Mouse (Mus musculus) hindbrain, embryonic 10.5 days (tissue): ENCODE data around the gene Spz1. TPM values are rescaled to one million over a fixed set of nuclear protein-coding genes. Genes with fewer than 3 reads are reported as not detected.
"Not testable (repeated sequence)": the region's sequence is repeated elsewhere in the genome, so short reads cannot be mapped to it uniquely, and the experiment has no call there.

Experiments
- DNase-seq: peaks from one replicate; pipeline ENCODE4 v3.0.0-alpha.2; 2017; ENCODE audit warnings: low spot score
- H3K27ac ChIP-seq: fragments of 300-500 bp; sonication (generic); 2 replicates; pipeline ENCODE4 v1.5.1; 2016; ENCODE audit warnings: mild to moderate bottlenecking, moderate library complexity
- H3K27me3 ChIP-seq: fragments of 300-500 bp; sonication (generic); 2 replicates; pipeline ENCODE4 v1.6.1; 2016; ENCODE audit warnings: mild to moderate bottlenecking; ENCODE audit not compliant: poor library complexity, insufficient read depth, severe bottlenecking
- H3K36me3 ChIP-seq: fragments of 300-500 bp; sonication (generic); 2 replicates; pipeline ENCODE4 v1.6.1; 2016; ENCODE audit warnings: mild to moderate bottlenecking, moderate library complexity
- H3K4me1 ChIP-seq: fragments of 300-500 bp; sonication (generic); replicated peaks from 2 replicates; pipeline ENCODE4 v1.6.1; 2016; ENCODE audit warnings: mild to moderate bottlenecking
- H3K4me3 ChIP-seq: fragments of 300-500 bp; sonication (generic); 2 replicates; pipeline ENCODE4 v1.5.1; 2016; ENCODE audit warnings: mild to moderate bottlenecking, moderate library complexity
- H3K9me3 ChIP-seq: fragments of 300-500 bp; sonication (generic); 2 replicates; pipeline ENCODE4 v1.6.1; 2016; ENCODE audit warnings: mild to moderate bottlenecking, moderate library complexity
- WGBS: fragments of 180-500 bp; shearing (Covaris S2); methylation state at CpG from one replicate; pipeline ENCODE4 v1.1.7; 2016; 5-methylcytosine and 5-hydroxymethylcytosine counted together
- polyA plus RNA-seq: library from polyadenylated mRNA; unstranded; fragments of >200 nt; fragmentation: Nextera tagmentation; extraction: Ambion mirVana; gene quantifications from 2 replicates; pipeline ENCODE4 v1.2.1, GENCODE M21; 2016

Gene Spz1
- not detected in 2 replicates for polyA plus RNA-seq

DNA sequence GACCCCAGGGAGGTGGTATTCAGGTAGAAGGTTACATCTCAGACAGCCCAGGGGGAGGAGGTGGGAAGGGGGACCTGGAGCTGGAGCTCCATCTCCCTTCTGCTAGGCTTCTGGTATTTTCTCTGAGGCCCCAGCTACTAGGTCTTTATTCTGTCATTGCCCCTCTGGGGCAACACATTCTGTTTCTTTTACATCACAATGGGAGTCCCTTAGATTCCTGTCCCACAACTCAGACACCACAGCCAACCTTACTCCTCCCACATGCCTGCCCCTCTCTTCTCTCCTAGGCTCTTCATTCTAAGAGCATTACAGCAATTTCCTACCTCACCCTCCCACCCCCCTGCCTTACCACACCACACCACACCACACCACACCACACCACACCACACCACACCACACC is at the start of gene Spz1:
Spz1 (minus strand) TSS at position 101 of the 400 bp plus-strand sequence.
- H3K4me1 ChIP-seq: peaks cover 20% of the 10 kb centered on the region
- H3K27me3 ChIP-seq: no peaks in the 10 kb centered on the region
- no peak within 1 kb of the TSS for H3K4me3 ChIP-seq
- no peak within 1 kb of the TSS for H3K27ac ChIP-seq
- H3K36me3 ChIP-seq: no peaks in the 10 kb centered on the region
- DNase-seq: no peak
- no peaks in the 10 kb centered on the region for H3K9me3 ChIP-seq

DNA sequence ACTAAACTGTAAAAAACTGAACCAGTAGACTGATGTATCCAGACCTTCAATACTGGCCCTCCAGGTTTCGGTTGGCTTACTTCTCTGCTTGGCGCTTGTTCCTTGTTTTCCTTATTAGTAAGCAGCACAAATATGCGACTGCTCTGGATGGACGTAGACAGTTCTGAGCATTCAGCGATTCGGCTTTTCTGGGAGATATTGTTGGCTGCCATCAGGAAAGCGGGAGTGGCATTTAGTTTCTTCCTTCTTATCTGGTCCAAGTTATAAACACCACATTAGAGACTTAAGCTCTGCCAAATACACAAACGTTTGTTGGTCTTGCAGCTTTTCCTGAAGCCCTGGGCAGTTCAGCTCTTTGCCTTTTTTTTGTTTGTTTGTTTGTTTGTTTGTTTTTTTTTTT is 40.5 kb upstream of the Spz1 start:
- H3K27ac ChIP-seq: no peak overlapping the region
- 94% methylated on average over 8 of the region's 8 CpGs for WGBS
- no peaks in the 10 kb centered on the region for H3K36me3 ChIP-seq
- H3K27me3 ChIP-seq: peaks cover 14% of the 10 kb centered on the region; the same call in 1 of the 2 replicates
- H3K4me1 ChIP-seq: peaks cover 10% of the 10 kb centered on the region
- no peak for DNase-seq
- H3K9me3 ChIP-seq: no peaks in the 10 kb centered on the region
- H3K4me3 ChIP-seq: no peak overlapping the region

DNA sequence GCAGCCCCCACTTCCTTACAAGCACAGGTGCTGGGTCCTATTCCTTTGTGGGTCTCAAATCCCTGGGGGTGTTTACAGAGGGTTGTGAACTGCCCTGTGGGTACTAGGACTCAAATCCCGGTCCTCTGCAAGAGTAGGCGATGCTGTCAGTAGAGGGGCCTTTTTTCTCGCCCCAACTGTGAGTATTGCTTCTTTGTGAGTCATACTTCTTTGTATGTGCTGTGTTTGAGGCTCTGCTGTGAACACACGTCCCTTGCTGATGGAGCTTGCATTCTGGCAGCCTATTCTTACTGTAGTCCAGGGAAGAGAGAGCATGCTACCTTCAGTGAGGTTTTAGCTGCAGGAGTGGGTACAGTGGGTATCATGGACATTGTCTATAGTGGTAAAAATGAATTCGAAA is 39.2 kb upstream of the Spz1 start:
- no peaks in the 10 kb centered on the region for H3K36me3 ChIP-seq
- 85% methylated on average over 5 of the region's 5 CpGs for WGBS
- no peaks in the 10 kb centered on the region for H3K9me3 ChIP-seq
- no peak overlapping the region for H3K27ac ChIP-seq
- H3K4me1 ChIP-seq: peaks cover 18% of the 10 kb centered on the region
- peaks cover 14% of the 10 kb centered on the region; the same call in 1 of the 2 replicates for H3K27me3 ChIP-seq
- no peak for DNase-seq
- no peak overlapping the region for H3K4me3 ChIP-seq

DNA sequence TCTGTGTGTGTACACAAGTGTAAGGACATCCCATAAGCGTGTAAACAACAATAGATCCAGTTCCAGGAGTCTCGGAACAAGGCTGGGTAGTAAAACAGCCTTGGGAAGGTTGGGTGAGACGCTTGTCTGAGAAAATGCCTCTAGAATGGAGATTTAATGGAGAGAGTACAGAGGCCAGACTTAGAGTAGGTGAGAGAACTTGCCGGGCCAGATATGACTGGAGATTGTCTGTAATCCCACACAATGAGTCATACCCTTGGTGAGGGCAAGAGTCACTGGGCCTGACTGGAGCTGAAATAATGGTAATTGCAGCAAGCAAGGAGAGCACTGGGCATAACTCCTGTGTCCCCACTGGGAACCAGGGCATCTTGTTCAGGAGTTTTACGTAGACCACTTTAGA is 37.1 kb upstream of the Spz1 start:
- H3K27me3 ChIP-seq: peaks cover 14% of the 10 kb centered on the region; the same call in 1 of the 2 replicates
- WGBS: 84% methylated on average over 5 of the region's 5 CpGs
- no peak overlapping the region for H3K4me3 ChIP-seq
- no peaks in the 10 kb centered on the region for H3K9me3 ChIP-seq
- no peak for DNase-seq
- H3K27ac ChIP-seq: no peak overlapping the region
- no peaks in the 10 kb centered on the region for H3K36me3 ChIP-seq
- H3K4me1 ChIP-seq: peaks cover 28% of the 10 kb centered on the region

DNA sequence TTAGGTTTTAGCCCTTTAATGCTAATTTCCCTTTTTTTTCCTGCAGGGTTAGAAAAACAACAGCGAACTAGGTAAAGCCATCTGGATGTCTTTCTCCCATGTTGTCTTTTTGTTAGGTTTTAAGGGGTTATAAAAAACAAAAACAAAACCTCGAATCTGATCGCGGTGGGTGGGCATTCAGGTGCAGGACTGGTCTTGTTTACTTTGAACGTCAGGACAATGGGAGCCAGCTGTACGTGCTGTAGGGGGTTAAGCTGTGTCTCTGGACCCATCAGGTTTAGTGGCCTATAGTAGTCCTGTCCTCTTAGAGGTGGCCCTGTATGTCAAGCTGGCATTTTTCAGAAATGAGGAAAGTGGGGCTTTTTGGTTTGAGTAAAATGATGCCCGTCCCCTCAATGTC is 35.9 kb upstream of the Spz1 start:
- peaks cover 14% of the 10 kb centered on the region; the same call in 1 of the 2 replicates for H3K27me3 ChIP-seq
- peak overlapping the region; percentile 91 for H3K27ac ChIP-seq
- WGBS: 5% methylated on average over 7 of the region's 7 CpGs
- peak overlapping the region; percentile 77 for H3K4me3 ChIP-seq
- DNase-seq: peak; percentile 18
- no peaks in the 10 kb centered on the region for H3K9me3 ChIP-seq
- H3K4me1 ChIP-seq: peaks cover 28% of the 10 kb centered on the region
- H3K36me3 ChIP-seq: no peaks in the 10 kb centered on the region

DNA sequence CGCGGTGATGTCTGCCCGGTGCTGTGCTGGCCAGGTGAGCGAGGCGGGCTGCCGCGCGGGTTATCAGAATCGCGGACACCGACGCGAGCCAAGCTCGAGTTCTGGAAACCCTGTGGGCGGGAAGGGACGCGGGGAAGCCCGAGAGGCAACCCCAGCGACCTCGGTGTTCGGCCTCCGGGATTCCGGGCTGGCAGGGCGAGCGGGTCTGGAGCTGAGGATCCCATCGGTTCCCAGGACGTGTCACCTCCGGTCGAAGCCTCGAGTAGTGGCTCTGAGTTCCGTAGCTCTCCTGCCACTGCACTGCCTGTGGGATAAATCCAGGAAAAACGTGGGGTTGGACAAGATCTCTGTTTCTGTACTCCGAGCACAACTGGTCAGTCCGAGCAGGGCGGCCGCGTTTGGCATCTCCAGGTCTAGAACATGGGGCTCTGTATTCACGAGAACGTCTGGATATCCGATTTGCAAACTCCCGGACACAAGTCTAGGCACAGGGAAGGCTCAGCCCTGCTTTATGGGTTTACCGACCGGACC is 35.3 kb upstream of the Spz1 start:
- H3K4me3 ChIP-seq: peak overlapping the region; percentile 77
- H3K27me3 ChIP-seq: peaks cover 14% of the 10 kb centered on the region; the same call in 1 of the 2 replicates
- H3K27ac ChIP-seq: peak overlapping the region; percentile 91
- peaks cover 28% of the 10 kb centered on the region for H3K4me1 ChIP-seq
- under 1% methylated on average over 43 of the region's 43 CpGs for WGBS
- no peak for DNase-seq
- no peaks in the 10 kb centered on the region for H3K9me3 ChIP-seq
- no peaks in the 10 kb centered on the region for H3K36me3 ChIP-seq

DNA sequence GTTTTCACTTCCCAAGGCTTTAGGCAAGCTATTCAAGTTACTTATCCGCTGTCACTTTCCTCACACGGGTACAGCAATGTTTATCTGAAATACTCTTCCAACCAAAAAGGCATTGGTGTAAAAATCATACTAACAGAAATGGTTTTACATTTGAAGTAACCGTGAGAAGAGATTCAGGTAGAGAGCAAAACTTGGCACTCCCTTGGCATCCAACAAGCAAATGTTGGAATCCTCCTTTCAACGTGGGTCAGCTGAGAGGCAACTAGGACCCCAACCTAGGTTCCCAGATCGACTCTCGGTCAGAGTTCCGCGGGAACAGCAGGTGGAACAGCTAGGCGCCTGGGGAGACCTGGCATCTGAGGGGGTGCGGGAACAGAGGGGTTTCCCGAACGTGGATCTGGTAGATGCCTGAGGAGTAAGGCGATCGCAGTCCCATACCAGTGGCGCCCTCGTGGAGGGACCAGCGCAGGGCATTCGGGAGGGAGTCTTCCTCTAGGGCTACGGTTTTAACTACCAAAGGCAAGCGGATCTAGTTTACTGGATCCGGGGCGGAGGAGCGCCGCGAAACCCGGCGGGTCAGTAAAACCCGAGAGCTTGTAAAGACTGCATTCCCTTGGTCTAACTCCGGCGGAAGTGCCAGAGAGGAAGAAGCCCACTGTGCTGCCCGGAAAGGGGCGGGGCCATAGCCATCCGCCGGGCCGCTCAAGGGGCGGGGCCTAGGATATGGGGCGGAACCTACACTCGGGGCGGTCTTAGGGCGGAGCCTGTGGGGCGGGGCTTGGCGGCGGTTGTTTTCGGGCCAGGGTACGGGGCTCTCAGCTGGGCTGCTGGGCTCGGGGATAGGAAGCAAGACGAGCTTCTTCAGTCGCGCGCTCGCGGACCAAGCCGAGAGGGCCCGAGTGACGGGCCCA is 34.6 kb upstream of the Spz1 start, which contains the start of gene Serinc5:
Serinc5 (plus strand) TSS at position 781 of the 911 bp plus-strand sequence.
- DNase-seq: peak; percentile 98
- H3K4me3 ChIP-seq: peak within 1 kb of the TSS; percentile 77
- H3K27me3 ChIP-seq: peaks cover 14% of the 10 kb centered on the region; the same call in 1 of the 2 replicates
- no peaks in the 10 kb centered on the region for H3K9me3 ChIP-seq
- H3K36me3 ChIP-seq: no peaks in the 10 kb centered on the region
- peaks cover 28% of the 10 kb centered on the region for H3K4me1 ChIP-seq
- under 1% methylated on average over 55 of the region's 55 CpGs for WGBS
- H3K27ac ChIP-seq: peak within 1 kb of the TSS; percentile 91

DNA sequence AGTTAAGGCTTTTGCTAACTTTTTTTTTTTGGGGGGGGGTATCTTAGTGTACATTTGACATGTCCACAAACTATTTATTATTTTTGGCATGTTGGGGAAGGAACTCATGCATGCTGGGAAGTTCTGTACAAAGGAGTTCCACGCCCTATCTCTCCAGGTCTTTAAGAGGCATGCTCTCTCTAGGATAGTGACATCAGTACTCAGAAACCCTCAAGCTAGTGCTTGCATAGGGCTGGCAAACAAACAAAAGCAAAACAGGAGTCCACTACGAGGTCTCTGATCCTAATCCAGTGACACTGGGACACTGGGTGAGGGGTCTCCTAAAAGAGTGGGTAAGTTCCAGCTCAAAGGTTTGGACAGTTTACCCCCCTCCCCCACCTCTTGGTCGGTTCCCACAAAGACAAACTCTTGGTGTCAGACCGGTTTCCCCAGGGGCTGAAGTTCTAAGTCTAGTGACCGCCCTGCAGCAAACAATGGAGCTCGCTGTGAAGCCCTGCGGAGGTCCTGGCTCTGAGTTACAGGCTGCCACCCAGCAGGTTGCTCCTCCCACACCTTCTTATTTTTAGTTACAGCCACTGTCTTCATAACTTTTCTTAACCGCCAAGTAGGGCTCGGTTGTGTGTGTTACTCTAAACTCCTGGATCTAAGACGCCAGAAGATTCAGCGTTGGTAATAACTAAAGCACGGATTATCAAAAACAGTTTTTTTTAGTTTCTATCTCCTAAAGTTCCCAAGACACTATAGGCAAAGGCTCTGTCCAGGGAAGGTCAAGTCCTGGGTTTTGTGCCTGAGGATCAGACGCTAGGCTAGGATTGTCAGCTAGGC is 33.7 kb upstream of the Spz1 start:
- peak overlapping the region; percentile 77 for H3K4me3 ChIP-seq
- H3K27me3 ChIP-seq: peaks cover 14% of the 10 kb centered on the region; the same call in 1 of the 2 replicates
- H3K36me3 ChIP-seq: no peaks in the 10 kb centered on the region
- WGBS: 10% methylated on average over 13 of the region's 13 CpGs
- peak overlapping the region; percentile 91 for H3K27ac ChIP-seq
- H3K9me3 ChIP-seq: no peaks in the 10 kb centered on the region
- H3K4me1 ChIP-seq: peaks cover 28% of the 10 kb centered on the region
- DNase-seq: peak; percentile 35

DNA sequence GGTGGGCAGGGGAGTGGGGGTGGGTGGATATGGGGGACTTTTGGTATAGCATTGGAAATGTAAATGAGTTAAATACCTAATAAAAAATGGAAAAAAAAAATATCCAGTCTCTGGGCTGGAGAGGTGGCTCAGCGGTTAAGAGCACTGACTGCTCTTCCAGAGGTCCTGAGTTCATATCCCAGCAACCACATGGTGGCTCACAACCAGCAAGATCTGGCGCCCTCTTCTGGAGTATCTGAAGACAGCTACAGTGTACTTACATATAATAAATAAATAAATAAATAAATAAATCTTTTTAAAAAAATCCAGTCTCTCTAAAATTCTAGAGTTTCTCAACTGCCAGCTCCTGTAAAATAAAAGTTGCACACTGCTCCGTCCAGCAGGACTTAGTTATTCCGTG is 29.3 kb upstream of the Spz1 start:
- not testable (repeated sequence) for DNase-seq, H3K9me3 ChIP-seq, H3K27ac ChIP-seq, H3K4me3 ChIP-seq, H3K36me3 ChIP-seq, H3K27me3 ChIP-seq
- 88% methylated on average over 4 of the region's 4 CpGs for WGBS
- H3K4me1 ChIP-seq: peaks cover 10% of the 10 kb centered on the region

DNA sequence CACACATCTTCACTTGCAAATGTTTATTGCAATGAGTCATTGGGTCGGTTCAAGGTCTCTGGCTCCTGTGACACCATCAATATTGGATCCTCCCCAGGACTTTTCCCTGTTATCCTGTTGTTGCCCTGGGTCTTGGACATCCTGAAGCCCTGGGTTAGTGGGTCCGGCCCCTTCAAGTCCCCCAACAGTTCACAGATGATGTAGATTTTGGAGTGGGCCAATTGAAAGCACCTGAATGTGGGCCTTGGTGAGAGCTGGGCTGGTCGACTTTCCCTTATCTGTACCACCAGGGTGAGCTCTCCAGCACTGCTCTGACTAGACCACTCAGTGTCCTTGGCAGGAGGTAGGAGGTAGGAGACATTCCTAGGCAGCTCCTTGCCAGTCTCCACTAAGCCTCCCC is 19.5 kb upstream of the Spz1 start:
- WGBS: 67% methylated on average over 3 of the region's 3 CpGs
- H3K4me3 ChIP-seq: no peak overlapping the region
- no peaks in the 10 kb centered on the region for H3K9me3 ChIP-seq
- H3K4me1 ChIP-seq: peaks cover 45% of the 10 kb centered on the region
- H3K27me3 ChIP-seq: peaks cover 17% of the 10 kb centered on the region; the same call in 1 of the 2 replicates
- no peak for DNase-seq
- H3K27ac ChIP-seq: peak overlapping the region; percentile 13; the same call in 1 of the 2 replicates
- no peaks in the 10 kb centered on the region for H3K36me3 ChIP-seq

DNA sequence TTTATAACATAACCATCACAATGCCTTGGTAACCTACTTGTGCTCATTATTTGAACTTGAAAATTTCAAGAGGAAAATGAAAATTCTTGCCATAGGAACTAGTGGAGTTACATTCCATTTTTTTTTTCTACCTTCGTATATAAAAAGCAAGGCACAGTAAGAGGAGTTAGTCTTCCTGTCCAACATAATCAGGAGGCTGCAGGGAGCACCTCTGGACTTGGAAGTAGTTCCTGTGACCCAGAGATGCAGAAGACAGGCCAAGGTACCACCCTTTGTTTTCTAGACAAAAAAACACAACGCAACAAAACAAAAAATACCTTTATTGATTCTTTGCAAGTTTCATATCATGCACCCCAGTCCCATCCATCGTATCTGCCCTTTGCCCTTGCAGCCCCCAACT is 18.9 kb upstream of the Spz1 start:
- H3K9me3 ChIP-seq: no peaks in the 10 kb centered on the region
- H3K27ac ChIP-seq: peak overlapping the region; percentile 77
- WGBS: 82% methylated on average over 3 of the region's 3 CpGs
- H3K36me3 ChIP-seq: no peaks in the 10 kb centered on the region
- peaks cover 17% of the 10 kb centered on the region; the same call in 1 of the 2 replicates for H3K27me3 ChIP-seq
- DNase-seq: no peak
- H3K4me3 ChIP-seq: no peak overlapping the region
- peaks cover 45% of the 10 kb centered on the region for H3K4me1 ChIP-seq

DNA sequence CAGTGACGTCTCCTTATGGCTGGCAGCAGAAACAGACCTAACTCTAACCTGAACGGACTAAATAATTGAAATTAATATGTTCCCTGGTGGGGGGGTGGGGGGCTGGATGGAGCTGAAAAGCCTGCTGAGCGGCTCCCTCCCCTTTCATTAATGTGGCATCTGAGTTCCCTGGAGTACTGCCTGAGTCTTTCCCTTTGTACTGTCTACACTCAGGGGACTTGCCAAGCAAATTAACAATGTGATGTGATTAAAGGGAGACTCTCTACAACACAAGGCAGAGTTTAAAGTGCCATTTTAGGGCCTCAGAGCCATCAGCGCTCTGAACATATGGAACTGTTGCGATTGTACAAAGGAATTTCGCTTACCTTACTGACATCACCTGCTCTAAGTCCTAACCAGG is 18.5 kb upstream of the Spz1 start:
- H3K4me1 ChIP-seq: peaks cover 45% of the 10 kb centered on the region
- 48% methylated on average over 6 of the region's 6 CpGs for WGBS
- peak overlapping the region; percentile 77 for H3K27ac ChIP-seq
- no peaks in the 10 kb centered on the region for H3K9me3 ChIP-seq
- DNase-seq: peak; percentile 29
- no peaks in the 10 kb centered on the region for H3K36me3 ChIP-seq
- H3K27me3 ChIP-seq: peaks cover 17% of the 10 kb centered on the region; the same call in 1 of the 2 replicates
- H3K4me3 ChIP-seq: no peak overlapping the region
